Mouse (Mus musculus): ENCODE results near the gene Ric8b. TPM values are rescaled to one million over a fixed set of nuclear protein-coding genes. Genes with fewer than 3 reads are reported as not detected.

Ric8b gene
- 10.1 TPM for polyA plus RNA-seq (2014; fragmentation: Illumina TruSeq; extraction: RNeasy Lipid Tissue Mini Kit (QIAGEN cat#74804); ENCODE audit: insufficient read depth, low read depth, low replicate concordance)

GRCm38 (mm10) chr10:84916810-84917730 is at the start of gene Ric8b:
Ric8b (plus strand) TSS chr10:84917616.

Other genes with a start within 250 kb of the Ric8b start
- not detected for gene Rfx4, start 161.6 kb upstream of the Ric8b start, polyA plus RNA-seq (2014; fragmentation: Illumina TruSeq; extraction: RNeasy Lipid Tissue Mini Kit (QIAGEN cat#74804); ENCODE audit: insufficient read depth, low read depth, low replicate concordance)
- 0.35 TPM for gene Fhl4, start 184.9 kb downstream of the Ric8b start, polyA plus RNA-seq (2014; fragmentation: Illumina TruSeq; extraction: RNeasy Lipid Tissue Mini Kit (QIAGEN cat#74804); ENCODE audit: insufficient read depth, low read depth, low replicate concordance)
- 9.9 TPM for gene Tmem263, start 185.0 kb downstream of the Ric8b start, polyA plus RNA-seq (2014; fragmentation: Illumina TruSeq; extraction: RNeasy Lipid Tissue Mini Kit (QIAGEN cat#74804); ENCODE audit: insufficient read depth, low read depth, low replicate concordance)
- gene Mterf2, start 210.4 kb downstream of the Ric8b start, polyA plus RNA-seq (2014; fragmentation: Illumina TruSeq; extraction: RNeasy Lipid Tissue Mini Kit (QIAGEN cat#74804); ENCODE audit: insufficient read depth, low read depth, low replicate concordance): 4.5 TPM